Mouse (Mus musculus) mature B cell (primary cell): ENCODE data around the gene Tmem110.

ENCODE experiments used
- in situ Hi-C: fragments of 300-500 bp; cut with MboI; formaldehyde crosslinking; loops from 2 replicates; pipeline ENCODE4 v1.14.3; 2019

Gene Tmem110

DNA sequence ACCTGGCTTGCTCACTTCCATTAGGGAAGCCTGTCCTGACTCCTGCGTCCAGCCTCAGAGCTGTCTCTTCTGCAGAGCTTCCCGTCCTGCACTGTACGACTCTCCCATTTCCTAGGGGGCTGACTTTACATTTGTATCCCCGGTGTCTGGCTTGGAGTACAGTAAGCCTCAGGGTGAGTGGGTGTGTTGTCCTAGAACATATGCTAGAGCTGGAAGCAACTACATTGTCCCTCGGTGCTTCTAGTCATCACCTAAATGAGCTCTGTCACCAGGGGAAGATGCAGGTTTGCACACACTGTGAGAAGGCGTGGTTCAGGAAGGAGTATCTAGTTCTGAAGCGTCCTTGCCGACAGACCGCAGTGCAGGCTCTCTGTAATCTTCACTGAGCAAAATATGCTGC, 37.0 kb downstream of the Tmem110 start:
- in situ Hi-C loops: no loop called here

DNA sequence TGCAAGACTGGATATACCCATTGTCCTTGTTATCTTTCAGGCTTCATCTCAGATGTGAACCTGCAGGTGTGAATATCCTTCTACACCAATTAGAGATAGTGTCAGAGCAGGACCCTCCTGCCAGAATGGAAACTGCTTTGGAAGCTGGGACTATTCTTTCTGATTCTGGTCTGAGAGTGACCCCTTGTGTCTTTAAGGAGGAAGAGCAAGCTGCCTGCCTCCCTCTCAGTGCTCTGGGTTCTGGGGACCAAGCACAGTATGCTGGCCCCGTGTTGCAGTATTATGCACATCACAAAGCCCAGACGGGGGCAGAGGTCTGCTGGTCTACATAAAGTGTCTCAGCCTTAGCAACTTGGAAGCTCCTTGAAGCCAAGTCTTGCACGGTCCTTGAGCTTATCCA, 39.9 kb downstream of the Tmem110 start:
- in situ Hi-C loops: no loop called here

DNA sequence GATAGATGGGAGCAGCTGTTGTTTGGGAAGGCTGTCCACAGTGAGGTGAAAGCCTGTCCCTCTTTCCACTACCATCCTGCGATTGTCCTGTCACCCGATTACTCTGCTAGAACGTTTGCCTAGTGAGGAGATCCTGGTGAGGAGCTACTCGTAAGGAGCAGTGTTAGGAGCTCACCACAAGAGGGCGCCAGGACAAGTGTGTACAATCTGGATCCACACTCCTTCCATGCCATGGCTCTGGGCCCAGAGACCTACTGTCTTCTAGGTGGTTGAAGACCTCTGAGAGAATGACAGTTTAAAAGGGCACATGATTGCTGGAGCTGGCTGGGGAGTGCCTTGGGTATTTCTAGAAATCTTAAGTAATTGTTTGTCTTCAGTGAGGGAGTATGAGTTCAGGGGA, 41.7 kb downstream of the Tmem110 start:
- in situ Hi-C loops: no loop called here

DNA sequence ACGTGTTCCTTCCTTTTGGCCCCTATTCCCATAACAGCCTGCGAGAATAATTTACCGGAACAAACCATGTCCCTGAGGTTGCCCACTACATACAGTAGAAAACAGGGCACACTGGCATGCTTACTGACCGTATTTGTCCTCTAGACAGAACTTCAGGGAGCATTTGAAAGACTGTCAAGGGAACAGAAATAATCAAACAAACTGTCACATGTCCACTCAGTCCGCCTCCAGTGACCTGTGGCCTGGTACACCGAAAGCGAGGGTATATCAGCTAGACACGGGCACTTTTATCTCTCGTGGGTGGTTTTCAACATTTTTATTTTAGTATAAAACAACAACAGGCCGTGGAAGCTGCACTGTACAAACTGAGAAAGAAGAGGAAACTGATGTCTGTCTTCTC, 43.4 kb downstream of the Tmem110 start:
- in situ Hi-C loops: no loop called here

DNA sequence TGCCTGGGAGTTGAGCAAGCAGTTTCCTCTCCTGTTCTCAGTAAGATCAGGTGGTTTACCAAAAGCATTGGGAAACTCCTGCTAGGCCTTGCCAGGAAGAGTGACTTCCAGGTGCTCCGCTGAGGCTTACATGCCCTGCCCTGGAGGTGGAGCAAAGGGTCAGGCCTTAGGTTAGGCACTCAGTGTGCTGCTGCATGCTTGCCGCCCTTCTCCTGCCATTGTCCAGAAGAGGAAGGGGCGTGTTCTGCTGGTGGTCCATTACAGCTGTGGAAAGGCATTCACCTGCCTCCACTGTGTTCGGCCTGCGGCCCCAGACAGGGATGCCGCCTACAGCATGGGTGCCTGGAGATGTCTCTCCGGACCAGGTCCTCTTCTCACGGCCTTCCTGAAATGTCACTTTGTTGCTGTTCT, 44.0 kb downstream of the Tmem110 start:
- in situ Hi-C loops: no loop called here

DNA sequence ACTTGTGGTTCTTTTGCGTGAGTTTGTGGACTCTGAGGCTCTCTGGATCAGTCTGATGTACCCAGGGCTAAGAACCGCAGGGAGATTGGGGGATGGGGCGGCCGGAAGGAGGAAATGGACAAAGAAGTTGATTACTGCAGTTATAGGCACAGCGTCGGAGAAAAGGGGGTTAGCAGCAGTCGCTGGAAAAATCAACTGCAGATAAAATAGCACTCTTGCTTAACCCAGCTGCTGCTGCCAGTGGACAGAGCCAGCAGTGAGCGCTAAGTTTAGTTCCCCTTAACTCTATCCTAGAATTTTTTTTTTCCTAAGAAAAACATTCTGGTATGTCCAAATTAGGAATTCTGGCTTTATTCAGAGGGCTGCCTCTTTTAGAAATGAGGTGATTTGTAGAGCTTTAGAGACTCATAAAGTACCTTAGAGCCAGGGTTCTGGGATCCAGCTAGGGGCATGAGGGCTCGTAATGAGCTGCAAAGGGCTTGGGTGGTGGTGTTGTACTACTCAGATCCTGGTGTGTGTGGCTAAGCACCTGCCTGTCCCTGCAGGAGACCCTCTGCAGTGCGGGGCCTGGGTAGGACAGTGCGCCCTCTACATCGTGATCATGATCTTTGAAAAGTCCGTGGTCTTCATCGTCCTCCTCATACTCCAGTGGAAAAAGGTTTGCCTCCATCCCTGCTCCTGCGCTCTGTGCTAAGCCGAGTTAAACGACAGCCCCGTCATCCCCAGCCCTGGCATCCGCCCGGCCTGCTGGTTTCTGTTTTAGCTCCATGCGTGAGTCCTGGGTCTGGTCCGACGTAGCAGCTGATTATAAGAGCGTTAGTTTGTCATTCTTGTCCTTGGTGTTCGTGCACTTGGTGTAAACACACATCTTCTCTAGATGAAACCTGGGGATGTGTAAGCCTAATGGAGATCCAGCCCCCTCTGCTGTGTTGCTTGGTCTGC, 45.1 kb downstream of the Tmem110 start:
- in situ Hi-C loops: no loop called here

DNA sequence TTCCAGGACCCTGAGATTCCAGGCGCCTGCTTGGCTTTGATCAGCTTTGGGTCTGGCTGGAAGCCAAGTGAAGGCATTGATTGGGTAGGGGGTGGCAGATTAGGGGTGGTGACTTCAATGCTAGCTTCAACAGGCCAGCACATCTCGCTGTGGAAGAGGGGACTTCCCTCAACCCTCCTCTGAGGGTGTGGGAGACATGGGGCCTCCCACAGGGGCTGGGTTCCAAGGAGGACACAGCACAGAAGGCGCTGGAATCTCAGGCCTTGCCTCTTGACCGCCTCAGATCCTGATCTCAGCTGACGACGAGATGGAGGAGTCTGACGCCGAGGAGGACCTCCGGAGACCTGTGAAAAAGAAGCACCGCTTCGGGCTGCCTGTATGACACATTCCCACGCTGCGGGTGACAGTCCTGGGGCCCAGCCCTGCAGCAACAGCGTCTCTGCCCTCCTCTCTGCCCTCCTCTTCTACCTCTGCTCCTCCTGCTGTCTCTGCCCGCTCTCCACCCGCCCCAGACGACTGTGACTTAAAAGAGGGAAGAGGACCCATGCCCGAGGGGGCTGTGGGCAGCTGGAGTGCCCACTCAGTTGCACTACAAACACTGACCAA, 48.8 kb downstream of the Tmem110 start:
- in situ Hi-C loops: no loop called here

DNA sequence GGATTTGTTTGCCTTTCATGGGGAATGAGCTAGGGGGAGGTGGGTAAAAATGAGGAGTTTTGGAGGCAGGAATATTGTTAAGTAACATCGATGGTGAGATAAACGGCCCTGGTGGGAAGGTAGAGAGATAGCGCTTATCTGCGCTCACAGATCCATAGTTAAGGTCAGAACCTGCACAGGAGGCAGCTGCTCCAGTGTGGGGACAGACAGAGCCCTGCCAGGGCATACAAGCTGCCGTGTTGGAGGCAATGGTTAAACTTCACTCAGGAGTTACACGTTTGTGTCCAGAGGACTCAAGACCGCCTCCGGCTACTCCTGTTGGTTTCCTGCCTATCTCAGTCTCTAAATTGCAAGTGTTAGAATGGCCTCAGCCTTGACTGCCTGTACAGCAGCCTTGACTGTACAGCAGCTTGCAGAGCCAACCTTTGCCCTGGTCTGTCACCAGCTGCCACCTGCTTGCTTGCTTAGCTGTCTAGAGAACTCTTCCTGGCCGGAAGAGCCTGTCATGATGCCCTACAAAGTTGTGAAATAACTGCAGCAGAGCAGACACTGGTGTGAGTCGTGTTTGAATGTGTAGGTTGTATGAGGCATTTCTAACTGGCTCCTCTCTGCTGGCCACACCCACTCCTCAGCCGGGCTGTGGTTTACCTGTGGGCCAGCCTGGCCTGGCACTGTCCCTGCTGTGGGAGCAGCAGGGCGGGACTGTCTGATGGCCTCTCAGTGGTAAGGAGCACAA, 49.9 kb downstream of the Tmem110 start:
- in situ Hi-C loops: no loop called here

DNA sequence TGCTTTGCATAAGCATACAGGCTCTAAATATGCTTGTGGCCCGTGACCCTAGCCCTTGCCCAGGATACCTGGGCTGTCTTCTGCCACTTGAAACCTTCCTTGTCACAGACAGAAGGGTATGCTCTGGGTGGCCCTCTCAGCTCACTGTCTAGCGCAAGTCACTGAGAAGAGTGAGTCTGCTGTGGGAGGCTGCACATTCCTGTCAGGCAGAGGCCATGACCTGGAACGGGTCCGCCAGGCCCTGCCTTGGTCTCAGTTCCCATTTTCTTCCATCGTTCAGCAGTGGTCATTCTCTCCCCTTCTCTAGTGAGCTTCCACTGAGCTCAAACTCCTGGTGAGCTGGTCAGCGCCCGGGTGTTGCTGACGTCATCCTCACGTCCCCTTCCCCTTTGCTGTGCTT, 50.6 kb downstream of the Tmem110 start:
- in situ Hi-C loops: no loop called here

DNA sequence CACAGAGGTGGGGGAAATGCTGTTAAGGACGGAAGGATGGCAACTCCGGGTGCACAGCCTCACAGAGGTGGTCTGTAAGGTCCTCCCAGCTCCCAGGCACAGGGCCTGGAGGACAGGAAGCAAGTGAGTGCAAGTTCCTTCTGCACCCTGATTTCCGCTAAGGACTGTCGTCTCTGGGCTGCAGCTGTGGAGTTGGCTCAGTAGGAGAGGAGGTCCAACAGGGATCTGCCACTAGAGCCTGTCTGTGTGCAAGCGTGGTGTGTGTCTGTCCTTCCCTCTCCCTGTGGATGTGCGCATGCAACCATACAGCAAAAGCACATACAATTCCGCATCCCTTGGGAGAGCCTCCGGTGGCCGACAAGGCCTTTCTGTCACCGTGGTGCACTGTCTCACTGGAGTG, 51.1 kb downstream of the Tmem110 start:
- in situ Hi-C loops: no loop called here

DNA sequence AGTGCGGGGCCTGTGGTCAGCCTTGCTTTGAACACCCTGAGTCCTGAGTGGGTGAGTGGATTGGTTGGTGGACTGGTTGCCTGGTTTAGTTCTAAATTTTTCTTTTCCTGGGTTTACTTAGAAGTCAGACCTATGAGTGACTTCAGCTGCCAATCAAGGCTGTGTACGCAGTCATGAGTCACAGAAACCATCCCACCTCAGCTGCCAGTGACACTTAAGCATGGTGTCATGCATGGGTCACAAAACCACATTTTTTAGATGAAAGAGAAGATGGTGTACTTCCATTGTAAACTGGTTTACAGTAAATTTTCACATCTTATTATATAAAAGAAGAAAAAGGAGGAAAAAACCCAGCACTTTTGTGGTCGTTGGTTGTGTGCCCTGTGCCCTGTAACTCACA, 52.4 kb downstream of the Tmem110 start:
- in situ Hi-C loops: no loop called here

DNA sequence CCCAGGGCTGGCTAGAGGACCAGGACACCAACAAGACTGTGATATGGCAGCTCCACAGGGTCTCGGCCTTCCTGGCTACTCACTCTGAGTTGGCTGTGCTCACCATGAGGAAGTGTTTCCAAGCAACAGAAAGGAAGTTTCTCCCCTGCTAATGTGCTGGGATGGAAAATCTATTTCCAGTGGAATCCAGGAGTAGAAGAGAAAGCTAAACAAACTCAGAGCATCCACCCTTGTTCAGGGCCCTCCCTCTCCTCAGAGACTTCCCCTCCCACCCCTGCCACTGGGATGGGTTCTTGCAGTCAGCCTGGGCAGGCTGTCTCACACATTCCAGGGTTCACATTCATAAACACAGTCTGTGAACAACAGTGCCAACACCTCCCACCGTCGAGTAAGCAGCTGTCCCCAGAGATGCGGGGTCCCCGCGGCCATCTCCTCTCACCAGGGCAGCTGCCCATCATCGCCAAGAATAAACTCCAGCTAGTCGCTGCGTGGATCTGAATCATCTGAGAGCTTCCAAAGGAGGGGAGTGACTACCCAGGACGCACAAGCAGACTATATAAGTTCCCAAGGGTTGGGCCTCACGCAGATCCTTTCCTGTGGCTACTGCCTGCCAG, 53.7 kb downstream of the Tmem110 start, which contains the start of gene Mustn1:
TSS of gene Mustn1 (plus strand) at position 243 of the 614 bp plus-strand sequence.
- in situ Hi-C loops: no loop called here

DNA sequence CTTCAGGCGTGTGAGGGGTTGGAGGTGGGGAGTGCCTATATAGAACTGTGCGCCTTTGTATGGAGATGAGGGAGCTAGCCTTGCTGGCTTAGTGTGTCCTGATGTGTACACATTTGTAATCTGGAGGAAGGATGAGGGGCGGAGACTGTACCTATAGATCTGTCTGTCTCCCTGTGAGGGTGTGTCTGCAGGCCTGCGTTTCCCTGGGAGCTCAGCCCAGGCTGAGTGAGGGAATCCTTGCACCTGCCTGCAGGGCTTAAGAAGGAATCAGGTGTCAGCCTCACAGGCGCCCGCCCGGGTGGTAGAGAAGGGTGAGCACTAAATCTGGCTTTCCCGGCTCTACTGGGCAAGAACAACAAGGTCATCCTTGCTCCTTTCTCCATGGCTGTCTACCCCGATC, 54.4 kb downstream of the Tmem110 start:
- in situ Hi-C loops: no loop called here

DNA sequence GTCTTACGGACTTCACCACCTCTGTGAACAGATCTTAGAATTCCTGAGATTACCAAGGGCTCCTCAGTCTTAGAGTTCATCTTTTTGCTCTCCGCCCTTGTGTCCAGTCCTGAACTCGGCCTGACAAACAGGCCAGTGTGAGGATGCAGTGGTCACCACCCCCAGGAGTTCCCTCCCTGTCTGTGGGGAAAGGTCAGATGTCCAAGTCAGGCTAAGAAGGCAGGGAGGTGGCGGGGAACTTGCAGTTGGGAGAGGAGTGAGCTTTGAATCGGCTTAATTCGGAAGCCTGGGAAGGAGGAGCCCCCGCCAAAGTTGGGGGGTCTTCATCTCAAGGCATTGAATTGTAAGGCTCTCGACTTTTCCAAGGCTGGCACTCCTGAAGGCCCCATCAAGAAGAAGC, 54.9 kb downstream of the Tmem110 start:
- in situ Hi-C loops: no loop called here

DNA sequence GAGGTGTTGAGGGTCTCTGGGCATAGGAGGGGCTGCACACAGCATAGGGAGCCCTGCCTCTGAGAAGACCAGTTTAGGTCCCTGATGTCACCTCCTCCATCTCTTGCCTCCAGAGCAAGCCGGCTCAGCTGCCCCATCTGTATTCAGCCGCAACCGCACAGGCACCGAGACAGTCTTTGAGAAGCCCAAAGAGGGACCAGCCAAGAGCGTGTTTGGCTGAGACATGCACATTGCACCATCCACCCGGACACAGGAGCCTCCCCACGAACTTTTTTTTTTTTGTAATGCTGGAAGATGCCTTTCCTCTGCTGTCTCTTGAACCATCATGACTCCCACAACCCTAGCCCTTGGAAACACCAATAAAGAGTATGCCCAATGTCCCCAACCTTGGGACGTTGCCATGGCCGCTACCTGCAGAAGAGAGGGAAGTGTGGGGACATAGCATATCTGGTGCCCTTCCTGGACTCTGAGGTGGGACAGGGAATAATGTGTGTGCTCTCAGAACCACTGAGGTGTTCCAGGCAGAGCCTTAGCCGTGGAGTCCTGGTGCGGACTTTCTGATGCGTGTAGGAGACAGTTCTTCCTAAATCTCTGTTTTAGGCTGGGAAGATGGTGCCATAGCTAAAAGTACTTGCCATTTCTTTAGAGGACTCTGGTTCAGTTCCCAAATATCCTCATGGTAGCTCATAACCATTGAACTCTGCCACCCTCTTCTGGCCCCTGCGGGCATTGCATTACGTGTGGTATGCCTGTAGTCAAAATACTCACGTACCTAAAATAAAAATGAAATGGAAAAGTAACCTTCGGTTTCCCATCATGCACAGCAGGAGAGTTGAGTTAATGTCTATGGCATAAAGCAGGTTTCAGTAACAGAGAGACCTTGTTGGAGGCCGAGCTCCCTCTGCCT, 55.7 kb downstream of the Tmem110 start:
- in situ Hi-C loops: no loop called here

DNA sequence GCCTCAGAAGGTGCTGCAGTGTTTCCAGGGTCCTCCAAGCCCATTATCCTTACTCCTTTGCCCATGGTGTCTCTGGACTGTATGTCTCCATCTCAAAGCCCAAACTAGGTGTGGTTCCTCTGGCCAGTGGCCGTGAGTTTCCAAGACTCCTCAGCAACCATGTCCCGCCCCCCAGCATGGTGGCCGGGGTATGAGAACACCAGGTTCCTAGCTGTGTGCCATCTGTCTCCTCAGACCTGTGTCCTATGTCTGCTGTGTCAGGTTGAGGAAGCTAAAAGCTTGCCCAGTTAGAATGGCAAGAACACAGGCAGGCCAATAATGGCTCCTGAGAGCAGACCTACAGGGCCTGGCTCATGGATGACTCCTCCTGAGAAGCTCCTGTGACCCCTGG, 56.3 kb downstream of the Tmem110 start:
- in situ Hi-C loops: no loop called here

DNA sequence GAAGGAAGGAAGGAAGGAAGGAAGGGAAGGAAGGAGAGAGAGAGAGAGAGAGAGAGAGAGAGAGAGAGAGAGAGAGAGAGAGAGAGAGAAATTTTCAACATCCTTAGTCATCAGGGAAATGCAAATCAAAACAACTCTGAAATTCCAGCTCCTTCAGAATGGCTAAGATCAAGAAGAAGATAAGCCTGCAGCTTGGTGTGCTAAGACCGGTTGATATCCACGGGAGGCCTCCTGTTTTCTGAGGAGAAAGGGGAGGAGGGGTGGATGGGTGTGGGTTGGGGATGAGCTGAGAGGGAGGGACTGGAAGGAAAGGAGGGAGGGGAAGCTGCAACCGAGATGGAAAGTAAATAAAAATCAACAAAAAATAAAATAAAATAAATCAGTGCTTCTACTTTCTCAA, 59.9 kb downstream of the Tmem110 start:
- in situ Hi-C loops: no loop called here

DNA sequence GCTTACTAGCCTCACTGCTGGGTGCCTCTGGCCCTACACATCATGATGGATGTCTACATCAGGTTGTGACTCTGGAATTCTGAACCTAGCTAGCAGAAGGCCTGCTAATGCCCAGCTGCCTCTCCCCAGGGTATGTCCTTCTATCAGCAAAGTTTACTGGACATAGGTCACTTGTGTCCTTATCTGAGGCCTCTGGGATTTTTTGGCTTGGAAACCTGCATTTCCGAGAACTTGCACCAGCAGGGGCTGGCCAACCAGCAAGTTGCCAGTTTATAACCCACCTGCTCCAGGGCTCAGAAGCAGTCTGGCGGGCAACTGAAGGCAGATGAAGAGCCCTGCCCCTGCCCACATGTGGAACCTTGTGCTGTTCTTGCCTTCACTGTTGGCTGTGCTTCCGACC, 60.8 kb downstream of the Tmem110 start, which contains the start of gene Itih4:
TSS of gene Itih4 (plus strand) at position 273 of the 400 bp plus-strand sequence.
- in situ Hi-C loops: no loop called here

DNA sequence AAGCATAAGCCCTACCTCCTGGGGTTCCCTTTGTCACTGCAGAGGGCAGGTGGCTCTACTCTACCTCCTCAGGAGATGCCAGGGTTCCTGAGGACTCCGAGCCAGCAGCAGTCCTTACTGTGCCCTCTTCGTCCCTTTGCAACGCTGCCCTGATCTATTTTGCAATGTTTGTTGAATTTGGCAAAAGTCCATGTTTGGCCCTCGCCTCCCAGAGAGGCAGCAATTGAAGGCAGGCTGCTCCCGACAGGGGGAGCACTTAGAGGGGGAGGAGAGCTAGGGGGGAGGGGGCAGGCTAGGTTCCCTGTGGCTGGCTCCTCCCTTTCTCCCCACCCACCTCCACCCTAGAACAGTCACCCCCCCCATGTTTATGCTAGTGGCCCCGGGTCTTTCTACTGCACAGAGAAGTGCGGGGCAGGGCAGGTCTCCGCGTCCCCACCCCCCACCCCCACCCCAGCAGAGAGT, 62.9 kb downstream of the Tmem110 start:
- in situ Hi-C loops: no loop called here

DNA sequence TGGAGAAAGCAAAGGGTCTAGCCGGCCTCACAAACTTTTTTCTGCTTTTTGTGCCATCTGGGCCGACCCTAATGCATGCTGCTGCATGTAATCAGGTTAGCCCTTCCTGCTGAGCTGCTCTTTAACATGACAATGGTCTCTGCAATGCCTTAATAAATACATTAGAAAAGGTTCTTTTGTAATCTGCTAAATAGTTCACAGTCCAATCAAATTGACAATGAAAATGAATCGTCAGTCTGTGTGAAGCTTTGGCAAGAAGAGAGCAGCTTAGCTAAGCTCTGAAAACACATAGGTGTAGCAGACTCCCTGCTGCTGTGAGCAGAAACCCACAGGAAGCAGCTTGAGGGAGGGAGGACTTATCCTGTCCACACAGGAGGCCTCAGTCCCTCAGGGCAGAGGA, 74.6 kb downstream of the Tmem110 start:
- in situ Hi-C loops: no loop called here

DNA sequence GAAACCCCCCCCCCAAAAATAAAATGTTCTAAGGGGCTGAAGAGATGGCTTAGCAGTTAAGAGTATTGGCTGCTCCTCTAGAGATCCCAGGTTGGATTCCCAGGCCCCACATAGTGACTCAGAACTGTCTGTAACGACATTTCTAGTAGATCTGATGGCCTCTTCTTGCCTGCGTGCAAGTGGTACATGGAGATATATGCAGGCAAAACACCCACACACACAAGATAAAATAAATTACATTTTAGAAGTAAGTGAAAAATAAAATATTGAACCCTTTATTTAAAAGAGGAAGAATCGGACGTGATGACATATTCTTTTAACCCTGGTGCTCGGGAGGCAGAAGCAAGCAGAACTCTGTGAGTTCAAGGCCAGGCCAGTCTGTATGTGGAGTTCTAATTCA, 77.2 kb downstream of the Tmem110 start:
- in situ Hi-C loops: no loop called here
